ENCODE assay signal across 11 mouse cellular contexts in genomic region chr8:106727241-106727835, GRCm38 (mm10). TPM values are rescaled to one million over a fixed set of nuclear protein-coding genes. Genes with fewer than 3 reads are reported as not detected.
DNase-seq lines count a peak whose midpoint lies in the region; ATAC-seq and TF ChIP-seq lines count a peak whose summit lies in the region.
"Had no signal": no experiment of that assay in that cellular context is flagged by ENCODE, and none has a peak within 500 bp of the region (broad histone marks: within the 10 kb centered on the region; RNA-seq: fewer than 3 reads in every experiment).

No protein-coding gene starts in this region.

- 45% methylated on average over 16 of the region's 16 CpGs for WGBS in lung, embryonic 14.5 days
- WGBS in embryonic facial prominence, embryonic 13.5 days, result 36% methylated on average over 16 of the region's 16 CpGs
- 4% methylated on average over 16 of the region's 16 CpGs for WGBS in hindbrain, embryonic 14.5 days
- WGBS in neural tube, embryonic 11.5 days, result 21% methylated on average over 16 of the region's 16 CpGs

- no peaks in the 10 kb centered on the region for H3K9me3 ChIP-seq in lung, embryonic 14.5 days (ENCODE audit: low read depth, low read length)
- H3K9me3 ChIP-seq in embryonic facial prominence, embryonic 13.5 days, result no peaks in the 10 kb centered on the region; the same call in 1 of the 2 replicates
- no peaks in the 10 kb centered on the region for H3K9me3 ChIP-seq in hindbrain, embryonic 14.5 days (ENCODE audit: control insufficient read depth, low read length)
- no peaks in the 10 kb centered on the region for H3K9me3 ChIP-seq in neural tube, embryonic 11.5 days (ENCODE audit: control insufficient read depth, low read length)

- peak overlapping the region; percentile 36; the same call in 1 of the 2 replicates for H3K27ac ChIP-seq in lung, embryonic 14.5 days (ENCODE audit: low read depth)
- no peak overlapping the region for H3K27ac ChIP-seq in embryonic facial prominence, embryonic 13.5 days
- H3K27ac ChIP-seq in hindbrain, embryonic 14.5 days, result peak overlapping the region; percentile 76
- H3K27ac ChIP-seq in neural tube, embryonic 11.5 days (ENCODE audit: low read depth, low read length), result no peak overlapping the region
- H3K27ac ChIP-seq: liver, embryonic 14.5 days had no signal

- no peak overlapping the region; the same call in 1 of the 2 replicates for H3K9ac ChIP-seq in lung, embryonic 14.5 days
- H3K9ac ChIP-seq in embryonic facial prominence, embryonic 13.5 days, result 0 out of 2 replicates have a peak overlapping the region, but pooled peaks have one; percentile 32
- H3K9ac ChIP-seq in hindbrain, embryonic 14.5 days, result peak overlapping the region; percentile 50
- H3K9ac ChIP-seq in neural tube, embryonic 11.5 days (ENCODE audit: low read length), result no peak overlapping the region
- H3K9ac ChIP-seq: liver, embryonic 14.5 days had no signal

- H3K27me3 ChIP-seq in lung, embryonic 14.5 days (ENCODE audit: insufficient read depth, low read length), result no peaks in the 10 kb centered on the region
- no peaks in the 10 kb centered on the region for H3K27me3 ChIP-seq in embryonic facial prominence, embryonic 13.5 days
- H3K27me3 ChIP-seq in hindbrain, embryonic 14.5 days (ENCODE audit: control insufficient read depth, insufficient read depth, low read length), result peaks cover 11% of the 10 kb centered on the region; the same call in 1 of the 2 replicates
- no peaks in the 10 kb centered on the region; the same call in 1 of the 2 replicates for H3K27me3 ChIP-seq in neural tube, embryonic 11.5 days (ENCODE audit: control insufficient read depth, insufficient read depth, low read length)

- H3K36me3 ChIP-seq in lung, embryonic 14.5 days (ENCODE audit: insufficient read depth), result peaks cover 24% of the 10 kb centered on the region; the same call in 1 of the 2 replicates
- peaks cover 14% of the 10 kb centered on the region for H3K36me3 ChIP-seq in embryonic facial prominence, embryonic 13.5 days
- H3K36me3 ChIP-seq in hindbrain, embryonic 14.5 days (replicated peaks; ENCODE audit: control insufficient read depth, insufficient read depth), result no peaks in the 10 kb centered on the region; the same call in 1 of the 2 replicates
- no peaks in the 10 kb centered on the region for H3K36me3 ChIP-seq in neural tube, embryonic 11.5 days (ENCODE audit: control insufficient read depth, insufficient read depth, low read length)

- no peak for ATAC-seq in lung, embryonic 14.5 days (ENCODE audit: insufficient read depth)
- no peak for ATAC-seq in embryonic facial prominence, embryonic 13.5 days (ENCODE audit: insufficient number of reproducible peaks, insufficient read depth, low FRiP score, low TSS enrichment, low read depth)
- ATAC-seq in hindbrain, embryonic 14.5 days (ENCODE audit: low FRiP score), result peak; percentile 79
- ATAC-seq in neural tube, embryonic 11.5 days (ENCODE audit: insufficient read depth, low FRiP score, low TSS enrichment), result peak; percentile 63; the same call in 1 of the 2 replicates

- H3K4me1 ChIP-seq in lung, embryonic 14.5 days (ENCODE audit: insufficient read depth), result no peaks in the 10 kb centered on the region
- H3K4me1 ChIP-seq in embryonic facial prominence, embryonic 13.5 days, result peaks cover 11% of the 10 kb centered on the region
- peaks cover 16% of the 10 kb centered on the region for H3K4me1 ChIP-seq in hindbrain, embryonic 14.5 days (replicated peaks; ENCODE audit: control insufficient read depth, insufficient read depth, low read length)
- peaks cover 8% of the 10 kb centered on the region for H3K4me1 ChIP-seq in neural tube, embryonic 11.5 days (ENCODE audit: control insufficient read depth, insufficient read depth, low read length)

- no peak for TF ChIP-seq CTCF in lung, embryonic 14.5 days (IDR thresholded peaks at IDR 0.05; ENCODE audit: low read depth)

- no peak for DNase-seq in lung, embryonic 14.5 days
- no peak for DNase-seq in lung, postnatal 4 days
- DNase-seq in hindbrain, embryonic 14.5 days (ENCODE audit: low spot score), result peak; percentile 74
- DNase-seq in neural tube, embryonic 11.5 days (ENCODE audit: low spot score), result peak; percentile 74
- no peak for DNase-seq in cerebellum, adult 9-11 months
- no peak for DNase-seq in spleen, postnatal 10 days (ENCODE audit: low spot score in 2 of 2)
- DNase-seq in gastrocnemius, postnatal 25 days, result no peak
- DNase-seq: kidney, adult 9 months; thymus, postnatal 36 days had no signal

- H3K4me2 ChIP-seq in lung, embryonic 14.5 days, result no peak overlapping the region
- no peak overlapping the region for H3K4me2 ChIP-seq in embryonic facial prominence, embryonic 13.5 days
- peak overlapping the region; percentile 35 for H3K4me2 ChIP-seq in hindbrain, embryonic 14.5 days (replicated peaks)
- H3K4me2 ChIP-seq in neural tube, embryonic 11.5 days (ENCODE audit: low read depth), result 0 out of 2 replicates have a peak overlapping the region, but pooled peaks have one; percentile 2

- no peak overlapping the region for H3K4me3 ChIP-seq in lung, embryonic 14.5 days (ENCODE audit: low read depth, low read length)
- no peak overlapping the region for H3K4me3 ChIP-seq in embryonic facial prominence, embryonic 13.5 days
- no peak overlapping the region for H3K4me3 ChIP-seq in hindbrain, embryonic 14.5 days (replicated peaks; ENCODE audit: low read length)
- no peak overlapping the region for H3K4me3 ChIP-seq in neural tube, embryonic 11.5 days (ENCODE audit: low read depth, low read length)

RNA-seq across cellular contexts. Expression of gene Tango6, which starts 44.5 kb away (rescaled TPM):
- 11.6 and 12.6 TPM in 2 replicates for polyA plus RNA-seq in lung, embryonic 14.5 days (2014; fragmentation: Nextera tagmentation; extraction: Ambion mirVana)
- polyA plus RNA-seq in embryonic facial prominence, embryonic 13.5 days (2015; fragmentation: Nextera tagmentation; extraction: Ambion mirVana), result 11.3 and 11.5 TPM in 2 replicates
- 4.7 and 5.5 TPM in 2 replicates for polyA plus RNA-seq in hindbrain, embryonic 14.5 days (2014; fragmentation: Nextera tagmentation; extraction: Ambion mirVana)
- polyA plus RNA-seq in neural tube, embryonic 11.5 days (2014; fragmentation: Nextera tagmentation; extraction: Ambion mirVana), result 7.8 and 9.0 TPM in 2 replicates
- total RNA-seq in gastrocnemius, postnatal 25 days (2021), result 1 to 10 TPM; 8.9 to 9.9 TPM

Comparison
In these comparisons a context has a peak if more than half of its experiments do, and no peak if none do; other contexts are left out.
1. ATAC-seq: peak in hindbrain, embryonic 14.5 days (single experiment) and neural tube, embryonic 11.5 days (single experiment); none in lung, embryonic 14.5 days (single experiment) and embryonic facial prominence, embryonic 13.5 days (single experiment).
2. DNase-seq: peak in hindbrain, embryonic 14.5 days (single experiment) and neural tube, embryonic 11.5 days (single experiment); none in lung, embryonic 14.5 days (single experiment), lung, postnatal 4 days (0 of 2), cerebellum, adult 9-11 months (single experiment), spleen, postnatal 10 days (0 of 2) and gastrocnemius, postnatal 25 days (single experiment).
3. H3K27ac ChIP-seq: peak in lung, embryonic 14.5 days (single experiment) and hindbrain, embryonic 14.5 days (single experiment); none in embryonic facial prominence, embryonic 13.5 days (single experiment) and neural tube, embryonic 11.5 days (single experiment).
4. H3K4me2 ChIP-seq: peak in hindbrain, embryonic 14.5 days (single experiment) and neural tube, embryonic 11.5 days (single experiment); none in lung, embryonic 14.5 days (single experiment) and embryonic facial prominence, embryonic 13.5 days (single experiment).
5. H3K9ac ChIP-seq: peak in embryonic facial prominence, embryonic 13.5 days (single experiment) and hindbrain, embryonic 14.5 days (single experiment); none in lung, embryonic 14.5 days (single experiment) and neural tube, embryonic 11.5 days (single experiment).